Mouse (Mus musculus) spleen, postnatal 4 days (tissue): ENCODE measurements around the gene Spry1.

Experiments used
- DNase-seq, 2 experiments: peaks; one replicate each; pipeline ENCODE4 v3.0.0; 2022; ENCODE audit warnings: low spot score in 2 of 2

Gene Spry1

DNA sequence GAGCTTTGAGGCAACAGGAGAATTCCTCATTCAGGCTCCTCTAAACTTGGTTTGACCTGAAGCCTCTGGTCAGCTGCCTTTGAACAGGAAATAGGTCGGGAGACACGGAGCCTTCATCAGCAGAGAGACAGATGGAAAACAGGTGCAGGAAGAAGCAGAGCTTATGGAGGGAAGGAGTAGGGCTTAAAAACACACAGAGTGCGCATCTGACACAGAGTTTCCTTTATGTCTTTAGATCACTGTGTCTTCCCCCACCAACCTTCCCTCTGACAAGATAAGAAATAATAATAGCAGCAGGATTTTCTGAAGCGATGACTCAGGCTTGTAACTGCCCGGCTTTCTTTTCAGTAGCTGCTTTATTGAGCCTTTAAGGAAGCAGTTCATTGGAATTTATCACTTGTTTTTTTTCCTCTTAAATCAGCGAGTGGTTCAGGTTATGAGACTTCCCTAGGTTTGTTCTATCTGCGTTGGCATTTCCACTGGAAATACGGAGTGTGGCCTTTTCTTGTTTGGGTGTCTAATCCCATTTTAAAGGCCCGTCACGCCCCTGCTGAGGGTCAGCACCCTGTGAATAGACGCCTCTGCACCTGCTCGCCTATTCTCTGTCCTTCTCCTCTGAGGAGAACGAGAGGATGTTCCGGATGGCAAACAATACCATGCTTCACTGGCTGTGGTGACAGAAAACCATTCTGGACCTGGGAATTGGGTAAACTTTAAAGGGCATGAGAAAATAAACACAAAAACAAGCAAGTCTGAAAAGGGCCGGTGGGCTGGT is 32.7 kb downstream of the Spry1 start:
- no peak for DNase-seq

DNA sequence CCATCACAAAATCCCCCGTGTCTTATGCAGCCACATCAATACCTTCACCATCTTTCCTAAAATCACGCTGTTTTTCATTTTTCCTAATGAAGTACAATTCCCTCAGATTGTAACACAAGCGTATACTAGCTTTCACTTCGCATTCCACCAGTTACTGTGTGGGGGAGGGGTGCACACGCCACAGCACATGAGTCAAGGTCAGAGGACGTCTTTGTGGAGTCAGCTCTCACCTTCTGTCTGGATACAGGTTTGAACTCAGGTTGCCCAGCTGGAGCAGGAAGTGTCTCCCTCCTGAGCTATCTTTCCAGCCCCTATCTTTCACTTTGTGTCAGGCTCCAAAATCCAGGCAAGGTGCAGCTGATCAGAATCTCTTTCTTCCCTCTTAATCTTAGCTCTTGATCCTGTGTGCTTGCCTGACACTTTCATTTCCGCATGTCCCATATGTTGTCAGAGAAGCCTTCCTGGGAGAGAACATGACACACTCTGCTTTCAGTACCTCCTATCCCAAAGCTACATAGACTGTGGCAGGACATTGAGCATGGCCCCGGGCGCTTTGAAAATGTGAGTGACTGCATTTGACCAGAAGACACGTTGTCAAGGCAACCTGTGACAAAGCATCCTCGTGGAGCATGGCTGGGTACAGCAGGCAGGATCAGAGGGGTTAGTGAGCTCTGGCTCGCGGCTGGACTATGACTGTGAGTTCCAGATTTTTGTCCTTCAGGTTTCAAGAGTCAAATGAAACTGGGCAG is 33.9 kb downstream of the Spry1 start:
- DNase-seq: no peak

DNA sequence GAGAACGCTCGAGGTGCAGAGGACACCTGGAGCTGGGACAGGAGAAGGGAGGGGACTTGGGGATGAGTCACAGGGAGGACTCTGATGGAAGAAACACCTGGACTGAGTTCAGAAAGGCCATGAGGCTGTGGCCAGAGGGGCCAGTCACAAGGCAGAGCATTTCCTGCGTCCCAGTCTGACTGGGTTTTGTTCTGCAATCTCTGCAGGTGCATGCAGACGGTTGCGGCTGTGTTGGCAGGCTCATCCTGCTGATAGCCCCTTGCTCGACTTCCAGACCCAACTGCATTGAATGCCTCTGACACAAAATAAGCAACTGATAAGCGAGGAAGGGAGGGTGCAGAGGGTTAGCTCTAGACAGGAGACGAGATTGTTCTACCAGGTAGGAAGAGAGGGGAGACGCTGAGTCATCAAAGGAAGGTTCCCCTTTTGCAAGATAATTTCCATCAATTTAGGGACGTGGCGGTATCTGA is 35.3 kb downstream of the Spry1 start:
- no peak for DNase-seq

DNA sequence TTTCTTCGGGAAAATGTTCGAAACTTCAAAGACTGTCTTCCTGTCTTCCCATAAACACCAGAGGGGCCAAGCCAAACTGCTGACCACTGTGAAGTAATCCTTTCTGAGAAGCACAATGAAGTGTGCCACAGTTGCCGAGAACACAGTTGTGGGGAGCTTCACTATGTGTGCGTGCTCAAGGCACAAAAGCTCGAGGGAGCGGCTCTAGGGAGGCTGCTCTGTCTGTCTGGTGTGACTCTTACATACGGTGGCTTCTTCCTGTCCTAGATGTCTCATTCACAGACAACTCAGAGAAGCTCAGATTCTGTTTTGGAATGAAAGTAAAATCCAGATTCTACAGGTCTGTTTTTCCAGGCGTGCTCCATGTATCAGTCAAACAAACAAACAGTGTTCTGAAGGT is 36.5 kb downstream of the Spry1 start:
- DNase-seq: no peak

DNA sequence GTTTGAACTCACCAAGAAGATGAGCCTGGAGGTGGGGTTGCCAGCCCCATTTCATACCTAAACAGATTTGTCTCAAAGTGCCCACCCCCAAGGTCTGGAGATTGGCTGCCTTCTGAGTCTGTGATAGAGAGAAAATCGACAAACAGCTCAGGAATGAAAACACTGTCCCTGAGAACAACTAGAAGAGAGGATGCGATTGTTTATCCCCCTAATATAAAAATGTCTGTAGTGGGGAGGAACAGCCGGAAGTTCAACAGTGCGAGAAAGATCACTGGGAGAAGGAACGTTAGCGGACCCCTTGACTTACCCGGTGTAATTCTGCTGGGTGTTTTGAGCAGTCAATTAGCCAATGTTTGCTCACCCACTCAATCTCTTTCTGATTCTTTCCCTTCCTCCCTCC is 46.5 kb downstream of the Spry1 start:
- no peak for DNase-seq

DNA sequence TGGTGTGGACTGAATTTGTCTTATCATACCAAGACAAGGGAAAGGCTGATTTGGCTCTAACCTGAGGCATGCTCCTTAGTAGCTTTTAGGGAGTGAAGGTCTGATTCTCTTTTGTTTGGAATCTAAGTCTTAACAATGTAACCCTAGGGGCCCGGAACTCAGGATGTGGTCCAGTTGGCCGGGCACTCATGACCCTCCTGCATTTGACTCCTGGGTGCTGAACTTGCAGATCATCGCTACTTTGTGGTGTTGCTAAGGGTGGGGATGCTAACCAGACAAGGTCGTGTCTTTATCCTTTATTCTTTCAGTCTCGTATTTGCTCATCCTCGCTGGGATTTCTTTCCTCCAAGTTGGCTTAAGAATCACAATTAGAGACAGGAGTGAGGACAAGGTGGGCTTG is 47.0 kb downstream of the Spry1 start:
- no peak for DNase-seq

DNA sequence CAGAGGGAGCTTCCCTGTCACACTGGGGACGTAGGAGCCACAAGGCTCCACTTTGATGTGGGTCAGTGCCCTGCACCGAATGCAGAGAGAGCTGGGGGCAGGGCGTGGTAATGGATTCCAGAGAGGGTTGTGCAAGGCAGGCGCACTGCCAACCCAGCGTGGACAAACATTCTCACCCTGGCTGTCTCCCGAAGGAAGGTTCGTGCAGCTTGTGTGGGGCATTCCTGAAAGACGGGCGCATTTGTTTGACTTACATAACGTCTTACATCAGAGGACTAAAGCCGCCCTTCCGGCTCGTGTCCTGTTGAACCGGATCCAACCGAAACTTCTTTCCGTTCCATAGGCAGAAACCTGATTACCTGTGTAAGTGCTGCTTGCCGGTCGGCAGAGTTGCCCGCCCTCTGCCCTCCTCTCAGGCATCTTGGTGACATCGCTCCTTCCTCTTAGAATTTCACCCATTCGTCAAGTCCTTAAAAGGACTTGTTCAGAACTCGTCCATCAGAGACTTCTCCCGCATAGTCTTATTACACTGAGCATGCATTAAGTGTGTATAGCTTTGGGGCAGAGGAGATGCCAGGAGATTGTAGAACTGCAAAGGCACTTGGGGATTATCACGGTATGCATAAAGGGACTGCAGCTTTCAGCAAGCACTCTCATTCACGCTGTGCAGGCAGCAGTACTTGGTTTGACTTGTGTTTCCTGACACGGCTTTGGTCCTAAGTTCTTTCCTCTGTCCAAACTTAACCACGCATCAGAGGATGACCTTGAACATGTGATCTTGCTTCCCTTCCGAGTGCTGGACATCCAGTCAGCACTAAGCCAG is 47.6 kb downstream of the Spry1 start:
- DNase-seq: no peak

DNA sequence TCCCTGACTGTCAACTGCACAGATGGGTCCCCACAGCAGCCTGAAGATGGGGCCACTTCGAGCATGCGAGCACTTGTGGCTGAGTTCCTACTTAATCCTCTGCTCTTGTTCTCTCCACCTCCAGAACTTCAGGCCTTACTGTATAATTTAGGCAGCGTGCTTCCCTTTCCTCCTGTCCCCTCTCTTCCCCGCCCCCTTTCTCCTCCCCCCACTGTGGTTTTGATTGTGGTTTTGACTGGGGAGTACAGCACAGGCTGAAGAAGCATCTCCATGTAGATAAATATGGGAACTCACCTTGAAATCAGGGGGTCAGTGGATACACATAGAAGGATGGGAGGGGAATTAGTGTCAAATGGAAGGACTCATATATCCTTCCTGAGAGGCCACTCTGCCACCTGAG is 53.2 kb downstream of the Spry1 start:
- no peak for DNase-seq

DNA sequence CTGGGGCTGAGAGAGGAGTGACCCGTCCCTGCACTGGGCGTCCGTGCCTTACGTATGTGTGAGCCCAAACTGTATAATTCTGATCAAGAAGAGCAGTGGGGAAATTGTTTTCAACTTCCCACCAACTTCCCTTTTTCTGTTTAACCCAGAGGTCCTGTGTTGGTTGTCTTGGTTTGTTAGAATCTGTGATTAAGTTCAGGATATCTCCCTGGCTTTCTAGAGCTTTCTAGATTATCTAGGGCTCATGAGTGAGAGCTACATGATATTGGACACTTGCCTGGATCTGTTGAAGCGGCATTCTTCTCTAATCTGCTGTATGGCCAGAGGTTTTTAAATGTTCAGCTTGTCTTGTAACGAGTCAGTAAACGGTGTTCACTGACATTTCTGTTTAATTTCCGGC is 53.8 kb downstream of the Spry1 start:
- no peak for DNase-seq
